Mouse (Mus musculus): ENCODE data around the gene Tmem199. TPM values are rescaled to one million over a fixed set of nuclear protein-coding genes. Genes with fewer than 3 reads are reported as not detected.
"Not testable (repeated sequence)": the region's sequence is repeated elsewhere in the genome, so short reads cannot be mapped to it uniquely, and the experiment has no call there.

The Tmem199 gene
- polyA plus RNA-seq, 1 experiment from 2014 or later: 32.4 TPM

DNA sequence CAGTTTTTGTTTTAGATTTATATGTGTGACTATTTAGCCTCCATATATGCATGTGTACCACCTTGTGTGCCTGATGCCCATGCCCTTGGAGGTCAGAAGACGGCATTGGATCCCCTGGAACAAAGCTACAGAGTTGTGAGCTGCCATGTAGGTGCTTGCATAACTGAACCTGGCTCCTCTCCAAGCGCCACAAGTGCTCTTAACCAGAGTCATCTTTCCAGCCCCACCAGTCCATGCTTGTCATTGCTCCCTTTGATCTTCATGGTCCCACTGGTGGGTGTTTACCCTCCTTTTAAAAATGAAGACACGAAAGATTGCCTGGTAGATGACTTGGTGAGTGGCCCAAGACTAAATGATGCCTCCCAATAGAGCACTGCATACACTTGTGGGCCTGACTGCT, 28.4 kb upstream of the Tmem199 start:
- ATAC-seq: no peak
- no peak overlapping the region for H3K9ac ChIP-seq (replicated peaks; ENCODE audit: low read depth)
- H3K27me3 ChIP-seq (replicated peaks; ENCODE audit: insufficient read depth, low read length): no peaks in the 10 kb centered on the region
- no peak overlapping the region for H3K4me2 ChIP-seq (replicated peaks; ENCODE audit: low read depth, low read length)
- no peak overlapping the region for H3K4me3 ChIP-seq (ENCODE audit: low read depth, low read length)
- no peak for DNase-seq (ENCODE audit: low spot score)
- TF ChIP-seq CTCF (IDR thresholded peaks at IDR 0.05): no peak
- peak; percentile 62; the same call in 1 of the 2 replicates for TF ChIP-seq EP300 (IDR thresholded peaks at IDR 0.05)
- H3K9me3 ChIP-seq (ENCODE audit: low read length): no peaks in the 10 kb centered on the region
- peaks cover 14% of the 10 kb centered on the region; the same call in 1 of the 2 replicates for H3K36me3 ChIP-seq (ENCODE audit: insufficient read depth, low read length)
- no peak overlapping the region for H3K27ac ChIP-seq (ENCODE audit: low read length)
- WGBS: 60% methylated on average over 3 of the region's 3 CpGs
- H3K4me1 ChIP-seq (ENCODE audit: insufficient read depth, low read depth, low read length): 0 out of 2 replicates have a peak, but pooled peaks cover 4% of the 10 kb centered on the region

DNA sequence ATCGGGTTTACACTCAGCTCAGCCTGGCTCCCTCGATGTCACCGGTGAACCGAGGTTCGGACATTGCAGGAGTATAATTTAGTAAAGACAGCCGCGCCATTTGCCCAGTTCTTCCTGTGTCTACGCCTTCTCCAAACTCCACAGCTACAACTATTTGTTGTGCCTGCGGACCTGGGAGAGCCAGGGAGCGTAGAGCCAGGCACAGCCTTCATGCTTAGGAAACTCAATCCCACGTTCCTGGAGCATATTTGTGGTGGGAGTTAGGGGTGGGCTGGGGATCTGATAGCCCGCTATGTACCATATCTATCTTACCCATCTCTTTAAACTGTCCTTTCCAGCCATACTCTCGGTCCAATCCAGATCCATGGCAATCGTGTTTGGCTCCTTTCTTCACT, 24.7 kb upstream of the Tmem199 start:
- Histone ChIP-seq H3K27ac (ENCODE audit: low read length) (peak overlapping the region; percentile 92), H3K27me3 (replicated peaks; ENCODE audit: insufficient read depth, low read length) (no peaks in the 10 kb centered on the region), H3K4me3 (ENCODE audit: low read depth, low read length) (peak overlapping the region; percentile 79), H3K36me3 (ENCODE audit: insufficient read depth, low read length) (0 out of 2 replicates have a peak, but pooled peaks cover 9% of the 10 kb centered on the region), H3K9ac (replicated peaks; ENCODE audit: low read depth) (peak overlapping the region; percentile 83), H3K9me3 (ENCODE audit: low read length) (no peaks in the 10 kb centered on the region), H3K4me1 (ENCODE audit: insufficient read depth, low read depth, low read length) (peaks cover 4% of the 10 kb centered on the region; the same call in 1 of the 2 replicates), H3K4me2 (replicated peaks; ENCODE audit: low read depth, low read length) (peak overlapping the region; percentile 70)
- no peak for TF ChIP-seq EP300 (IDR thresholded peaks at IDR 0.05)
- no peak for TF ChIP-seq CTCF (IDR thresholded peaks at IDR 0.05)
- no peak; the same call in 1 of the 2 replicates for ATAC-seq
- WGBS: 1% methylated on average over 14 of the region's 14 CpGs
- DNase-seq (ENCODE audit: low spot score): no peak

DNA sequence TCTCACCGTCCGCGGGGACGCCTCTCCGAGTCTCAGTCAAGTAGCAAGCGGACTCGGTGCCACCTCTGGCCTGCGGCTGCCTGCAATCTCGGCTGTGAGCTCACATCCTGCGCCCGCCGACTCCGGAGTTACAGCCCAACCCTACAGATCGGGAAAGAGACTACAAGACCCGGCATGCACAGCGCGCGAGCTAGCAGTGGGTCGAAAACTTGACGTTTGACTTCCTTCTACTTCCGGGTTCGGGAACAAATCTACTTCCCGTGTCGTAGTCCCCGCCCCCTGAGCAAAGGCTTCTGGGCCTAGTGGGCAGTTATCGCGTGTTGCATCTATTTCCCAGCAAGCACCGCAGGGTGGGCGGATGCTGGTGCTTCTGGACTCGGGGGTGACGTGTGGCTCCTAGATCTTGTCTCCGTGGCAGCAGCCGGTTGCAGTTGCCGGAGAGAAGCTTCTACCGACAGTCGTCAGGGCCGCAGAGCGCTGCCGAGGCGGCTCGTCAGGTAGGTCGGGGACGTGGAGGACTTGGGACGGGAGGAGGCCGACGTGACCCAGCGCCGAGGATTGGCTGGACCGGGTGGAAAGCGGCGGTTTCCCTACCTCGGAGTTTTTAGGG, 24.2 kb upstream of the Tmem199 start, which contains the start of the genes Tnfaip1 and Ift20:
Gene Tnfaip1, minus strand, starts transcription at position 253 of the 610 bp plus-strand sequence.
Gene Ift20, plus strand, starts transcription at position 282 of the 610 bp plus-strand sequence.
- TF ChIP-seq CTCF (IDR thresholded peaks at IDR 0.05) (peak; percentile 13; the same call in 1 of the 2 replicates), EP300 (IDR thresholded peaks at IDR 0.05) (peak; percentile 79)

DNA sequence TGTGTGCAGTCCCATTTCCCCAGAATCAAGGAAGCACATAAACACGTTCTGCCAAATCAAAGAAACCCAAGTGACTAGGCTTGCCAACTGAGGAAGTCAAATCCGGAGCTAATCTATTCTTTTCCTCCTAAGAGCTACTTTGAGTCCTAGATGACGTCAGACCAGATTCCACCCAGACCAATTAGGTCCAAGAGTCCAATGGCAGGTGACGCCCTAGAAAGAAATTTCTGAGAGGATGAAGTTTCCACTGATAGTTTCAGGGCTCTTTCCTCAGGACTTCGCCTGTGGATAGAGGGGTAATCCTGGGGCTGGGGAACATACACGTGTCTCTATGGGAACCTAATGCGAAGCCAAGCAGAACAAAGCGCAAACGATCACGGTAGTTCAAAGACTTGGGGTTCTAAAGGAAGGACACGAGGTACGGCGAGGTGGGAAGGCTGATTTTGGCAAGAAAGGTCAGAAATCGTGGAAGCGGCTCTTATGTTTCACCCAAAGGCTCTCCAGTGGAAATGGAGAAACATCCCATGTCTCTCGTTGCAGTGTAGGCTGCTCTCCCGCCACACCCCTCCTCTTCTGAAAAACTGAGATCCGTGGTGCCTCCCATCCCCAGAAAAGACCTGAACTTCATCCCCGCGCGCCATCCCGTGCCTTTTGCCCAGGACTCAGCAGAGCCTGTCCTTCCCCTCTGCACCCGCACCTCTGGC, 23.6 kb upstream of the Tmem199 start:
- Histone ChIP-seq H3K9ac (replicated peaks; ENCODE audit: low read depth) (peak overlapping the region; percentile 71), H3K27me3 (replicated peaks; ENCODE audit: insufficient read depth, low read length) (no peaks in the 10 kb centered on the region), H3K36me3 (ENCODE audit: insufficient read depth, low read length) (0 out of 2 replicates have a peak, but pooled peaks cover 4% of the 10 kb centered on the region), H3K4me2 (replicated peaks; ENCODE audit: low read depth, low read length) (peak overlapping the region; percentile 70), H3K27ac (ENCODE audit: low read length) (peak overlapping the region; percentile 98), H3K4me3 (ENCODE audit: low read depth, low read length) (peak overlapping the region; percentile 79), H3K9me3 (ENCODE audit: low read length) (no peaks in the 10 kb centered on the region), H3K4me1 (ENCODE audit: insufficient read depth, low read depth, low read length) (peaks cover 4% of the 10 kb centered on the region; the same call in 1 of the 2 replicates)
- ATAC-seq (peak; percentile 47), DNase-seq (ENCODE audit: low spot score) (peak; percentile 96)
- TF ChIP-seq EP300 (IDR thresholded peaks at IDR 0.05): no peak; the same call in 1 of the 2 replicates
- WGBS: under 1% methylated on average over 23 of the region's 23 CpGs

More for the DNA sequence above, 24.2 kb upstream of the Tmem199 start, which contains the start of the genes Tnfaip1 and Ift20:
- ATAC-seq (peak; percentile 97), DNase-seq (ENCODE audit: low spot score) (peak; percentile 100)
- Histone ChIP-seq H3K9ac (replicated peaks; ENCODE audit: low read depth) (peak within 1 kb of the TSS; percentile 83), H3K27ac (ENCODE audit: low read length) (peak within 1 kb of the TSS; percentile 98), H3K4me1 (ENCODE audit: insufficient read depth, low read depth, low read length) (peaks cover 4% of the 10 kb centered on the region; the same call in 1 of the 2 replicates), H3K27me3 (replicated peaks; ENCODE audit: insufficient read depth, low read length) (no peaks in the 10 kb centered on the region), H3K36me3 (ENCODE audit: insufficient read depth, low read length) (0 out of 2 replicates have a peak, but pooled peaks cover 9% of the 10 kb centered on the region), H3K4me2 (replicated peaks; ENCODE audit: low read depth, low read length) (peak within 1 kb of the TSS; percentile 70), H3K4me3 (ENCODE audit: low read depth, low read length) (peak within 1 kb of the TSS; percentile 79), H3K9me3 (ENCODE audit: low read length) (no peaks in the 10 kb centered on the region)
- under 1% methylated on average over 52 of the region's 52 CpGs for WGBS

DNA sequence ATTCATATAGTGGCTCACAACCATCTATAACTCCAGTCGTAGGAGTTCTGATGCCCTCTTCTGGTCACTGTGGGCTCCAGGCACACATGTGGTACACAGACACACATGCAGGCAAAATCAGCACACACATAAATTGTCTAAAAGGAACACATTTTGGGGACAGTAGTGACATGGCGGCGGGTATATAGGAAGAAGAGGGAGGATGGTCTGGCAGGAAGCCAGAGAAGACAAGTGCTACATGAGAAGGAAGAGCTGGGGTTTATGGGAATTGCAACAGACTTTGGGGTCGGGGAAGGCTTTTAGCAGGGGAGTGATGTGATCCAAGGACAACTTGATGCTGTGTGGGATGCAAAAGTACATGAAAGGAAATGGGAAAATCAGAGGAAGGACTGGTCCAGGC, 22.5 kb upstream of the Tmem199 start:
- Histone ChIP-seq H3K27me3 (replicated peaks; ENCODE audit: insufficient read depth, low read length) (no peaks in the 10 kb centered on the region), H3K4me1 (ENCODE audit: insufficient read depth, low read depth, low read length) (peaks cover 4% of the 10 kb centered on the region; the same call in 1 of the 2 replicates), H3K9ac (replicated peaks; ENCODE audit: low read depth) (no peak overlapping the region), H3K27ac (ENCODE audit: low read length) (peak overlapping the region; percentile 98), H3K4me2 (replicated peaks; ENCODE audit: low read depth, low read length) (peak overlapping the region; percentile 70), H3K4me3 (ENCODE audit: low read depth, low read length) (peak overlapping the region; percentile 79), H3K9me3 (ENCODE audit: low read length) (no peaks in the 10 kb centered on the region), H3K36me3 (ENCODE audit: insufficient read depth, low read length) (no peaks in the 10 kb centered on the region; the same call in 1 of the 2 replicates)
- 54% methylated on average over 4 of the region's 4 CpGs for WGBS
- peak; percentile 43 for DNase-seq (ENCODE audit: low spot score)
- no peak for ATAC-seq
- no peak for TF ChIP-seq EP300 (IDR thresholded peaks at IDR 0.05)
- peak; percentile 43 for TF ChIP-seq CTCF (IDR thresholded peaks at IDR 0.05)

DNA sequence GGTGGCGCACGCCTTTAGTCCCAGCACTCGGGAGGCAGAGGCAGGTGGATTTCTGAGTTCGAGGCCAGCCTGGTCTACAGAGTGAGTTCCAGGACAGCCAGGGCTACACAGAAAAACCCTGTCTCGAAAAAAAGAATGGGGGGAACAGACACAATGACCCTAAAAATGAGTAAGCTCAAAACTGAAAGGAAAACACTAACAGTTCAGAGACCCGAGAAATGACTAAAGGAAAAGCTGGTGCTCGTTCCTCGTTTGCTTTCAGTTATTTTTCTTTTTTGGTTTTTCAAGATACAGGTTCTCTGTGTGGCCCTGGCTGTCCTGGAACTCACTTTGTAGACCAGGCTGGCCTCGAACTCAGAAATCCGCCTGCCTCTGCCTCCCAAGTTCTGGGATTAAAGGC, 19.5 kb upstream of the Tmem199 start:
- not testable (repeated sequence) for H3K4me1 ChIP-seq (ENCODE audit: insufficient read depth, low read depth, low read length); DNase-seq (ENCODE audit: low spot score); H3K27me3 ChIP-seq (replicated peaks; ENCODE audit: insufficient read depth, low read length); H3K9ac ChIP-seq (replicated peaks; ENCODE audit: low read depth); H3K4me2 ChIP-seq (replicated peaks; ENCODE audit: low read depth, low read length); H3K4me3 ChIP-seq (ENCODE audit: low read depth, low read length); H3K9me3 ChIP-seq (ENCODE audit: low read length); ATAC-seq
- peak overlapping the region; percentile 77 for H3K27ac ChIP-seq (ENCODE audit: low read length)
- peaks cover 20% of the 10 kb centered on the region for H3K36me3 ChIP-seq (ENCODE audit: insufficient read depth, low read length)
- 83% methylated on average over 9 of the region's 10 CpGs for WGBS

All from lung, postnatal 0 days (tissue).